Mouse (Mus musculus) MEL (cell line): ENCODE measurements at regions not wholly inside any gene's neighbourhood (a gene's known extent, or its start where the extent isn't known, plus 50 kb on each side); places are given as distances from the start of the nearest gene placed in this dataset.
A peak's percentile ranks its signal among the peaks of the same experiment; 100 is the strongest.

ENCODE experiments used
- DNase-seq: peaks from one replicate; pipeline ENCODE4 v3.0.0; 2011; ENCODE audit warnings: low read depth, low spot score
- H3K27ac ChIP-seq: 2 replicates; pipeline ENCODE4 v1.5.1; 2012; ENCODE audit warnings: low read depth, mild to moderate bottlenecking, control low read depth, low read length, moderate library complexity; ENCODE audit not compliant: control insufficient read depth
- H3K27me3 ChIP-seq, 2 experiments: fragments of 150-350 bp in 1 of 2; sonication (generic) in 1 of 2; 2 replicates each; pipeline ENCODE4 v1.6.1; 2012; ENCODE audit warnings: low read length in 2 of 2, mild to moderate bottlenecking in 2 of 2, improper control_type of control experiment in 1 of 2, moderate library complexity in 1 of 2; ENCODE audit not compliant: insufficient read depth in 2 of 2, control insufficient read depth in 1 of 2
- H3K36me3 ChIP-seq, 2 experiments: 2 replicates each; pipeline ENCODE4 v1.6.1; 2012 to 2014; ENCODE audit warnings: low read length in 2 of 2, improper control_type of control experiment in 1 of 2, inconsistent platforms in 1 of 2, mild to moderate bottlenecking in 1 of 2; ENCODE audit not compliant: insufficient read depth in 2 of 2, control insufficient read depth in 1 of 2
- H3K4me1 ChIP-seq, 2 experiments: fragments of 150-350 bp in 1 of 2; sonication (generic) in 1 of 2; 2 replicates each; pipeline ENCODE4 v1.6.1; 2012; ENCODE audit warnings: low read length in 2 of 2, improper control_type of control experiment in 1 of 2, mild to moderate bottlenecking in 1 of 2; ENCODE audit not compliant: insufficient read depth in 2 of 2, control insufficient read depth in 1 of 2
- H3K4me3 ChIP-seq, 2 experiments: fragments of 150-350 bp in 1 of 2; sonication (generic) in 1 of 2; 2 replicates each; pipeline ENCODE4 v1.5.1; 2012; ENCODE audit warnings: low read depth in 2 of 2, low read length in 2 of 2, mild to moderate bottlenecking in 2 of 2, moderate library complexity in 2 of 2, control low read depth in 1 of 2, improper control_type of control experiment in 1 of 2; ENCODE audit not compliant: control insufficient read depth in 1 of 2, insufficient read depth in 1 of 2
- H3K79me2 ChIP-seq: 2 replicates; pipeline ENCODE4 v1.6.1; 2012; ENCODE audit warnings: mild to moderate bottlenecking, low read length, moderate library complexity; ENCODE audit not compliant: control insufficient read depth, poor library complexity, insufficient read depth
- H3K9ac ChIP-seq: 2 replicates; pipeline ENCODE4 v1.6.1; 2012; ENCODE audit warnings: low read depth, mild to moderate bottlenecking, control low read depth, low read length, moderate library complexity; ENCODE audit not compliant: control insufficient read depth, poor library complexity, severe bottlenecking
- H3K9me3 ChIP-seq: fragments of 150-350 bp; sonication (generic); replicated peaks from 2 replicates; pipeline ENCODE4 v1.6.1; 2012; ENCODE audit warnings: mild to moderate bottlenecking, low read length, improper control_type of control experiment, moderate library complexity; ENCODE audit not compliant: insufficient read depth
- BHLHE40 ChIP-seq: IDR thresholded peaks from 2 replicates; pipeline ENCODE4 v1.6.1; 2012; ENCODE audit warnings: low read depth, mild to moderate bottlenecking, inconsistent platforms, low read length, improper control_type of control experiment, borderline replicate concordance
- CHD1 ChIP-seq: IDR thresholded peaks from 2 replicates; pipeline ENCODE4 v1.6.1; 2012; ENCODE audit warnings: low read depth, mild to moderate bottlenecking, inconsistent platforms, low read length, improper control_type of control experiment
- CHD2 ChIP-seq: IDR thresholded peaks from 2 replicates; pipeline ENCODE4 v1.6.1; 2011; ENCODE audit warnings: low read length, improper control_type of control experiment
- ELF1 ChIP-seq: IDR thresholded peaks from 2 replicates; pipeline ENCODE4 v1.6.1; 2014; ENCODE audit warnings: low read depth, mild to moderate bottlenecking, inconsistent platforms, low read length, improper control_type of control experiment, moderate library complexity
- EP300 ChIP-seq, 2 experiments: IDR thresholded peaks; 2 replicates each; pipeline ENCODE4 v1.6.1; 2011; ENCODE audit warnings: improper control_type of control experiment in 2 of 2, low read length in 2 of 2, low read depth in 1 of 2, mild to moderate bottlenecking in 1 of 2
- GABPA ChIP-seq: IDR thresholded peaks from 2 replicates; pipeline ENCODE4 v1.6.1; 2012; ENCODE audit warnings: low read depth, mild to moderate bottlenecking, inconsistent platforms, low read length, improper control_type of control experiment, moderate library complexity
- GATA1 ChIP-seq: IDR thresholded peaks from 2 replicates; pipeline ENCODE4 v1.6.1; 2011; ENCODE audit warnings: low read depth, low read length, improper control_type of control experiment
- HCFC1 ChIP-seq: IDR thresholded peaks from 2 replicates; pipeline ENCODE4 v1.6.1; 2012; ENCODE audit warnings: low read depth, mild to moderate bottlenecking, inconsistent platforms, low read length, improper control_type of control experiment, moderate library complexity
- KAT2A ChIP-seq: conservative IDR thresholded peaks from 2 replicates; pipeline ENCODE4 v1.6.1; 2012; ENCODE audit warnings: low read depth, low read length, improper control_type of control experiment, inconsistent platforms
- MAFK ChIP-seq: IDR thresholded peaks from 2 replicates; pipeline ENCODE4 v1.6.1; 2011; ENCODE audit warnings: low read depth, mild to moderate bottlenecking, low read length, improper control_type of control experiment, borderline replicate concordance
- MAZ ChIP-seq: IDR thresholded peaks from 2 replicates; pipeline ENCODE4 v1.6.1; 2012; ENCODE audit warnings: low read depth, mild to moderate bottlenecking, inconsistent platforms, low read length, improper control_type of control experiment
- MXI1 ChIP-seq: IDR thresholded peaks from 2 replicates; pipeline ENCODE4 v1.6.1; 2011; ENCODE audit warnings: mild to moderate bottlenecking, low read depth, low read length, improper control_type of control experiment
- MYB ChIP-seq: IDR thresholded peaks from 2 replicates; pipeline ENCODE4 v1.6.1; 2011; ENCODE audit warnings: mild to moderate bottlenecking, low read depth, low read length, improper control_type of control experiment
- NRF1 ChIP-seq: IDR thresholded peaks from 2 replicates; pipeline ENCODE4 v1.6.1; 2014; ENCODE audit warnings: low read depth, mild to moderate bottlenecking, inconsistent platforms, low read length, improper control_type of control experiment, moderate library complexity; ENCODE audit not compliant: poor library complexity, insufficient read depth, severe bottlenecking
- POLR2AphosphoS5 ChIP-seq: IDR thresholded peaks from 2 replicates; pipeline ENCODE4 v1.6.1; 2012; ENCODE audit warnings: low read depth, borderline replicate concordance, mild to moderate bottlenecking, inconsistent platforms, low read length, moderate library complexity, mixed read lengths
- RAD21 ChIP-seq: IDR thresholded peaks from 2 replicates; pipeline ENCODE4 v1.6.1; 2011; ENCODE audit warnings: mild to moderate bottlenecking, low read depth, low read length, improper control_type of control experiment
- TAL1 ChIP-seq: IDR thresholded peaks from 2 replicates; pipeline ENCODE4 v1.6.1; 2012; ENCODE audit warnings: mild to moderate bottlenecking, inconsistent platforms, low read length, moderate library complexity, mixed read lengths
- TBP ChIP-seq: IDR thresholded peaks from 2 replicates; pipeline ENCODE4 v1.8.0; 2011; ENCODE audit warnings: low read depth, low read length, improper control_type of control experiment
- ZC3H11A ChIP-seq: IDR thresholded peaks from 2 replicates; pipeline ENCODE4 v1.6.1; 2012; ENCODE audit warnings: low read depth, mild to moderate bottlenecking, inconsistent platforms, low read length, improper control_type of control experiment
- ZMIZ1 ChIP-seq: IDR thresholded peaks from 2 replicates; pipeline ENCODE4 v1.6.1; 2012; ENCODE audit warnings: low read depth, mild to moderate bottlenecking, inconsistent platforms, low read length, improper control_type of control experiment, moderate library complexity
- ZNF384 ChIP-seq: IDR thresholded peaks from 2 replicates; pipeline ENCODE4 v1.6.1; 2012; ENCODE audit warnings: low read depth, mild to moderate bottlenecking, inconsistent platforms, low read length, improper control_type of control experiment

GRCm38 (mm10) chr17:89454301-89454700 is 253.8 kb upstream of the Fshr start:
- DNase-seq = no peak
- Histone ChIP-seq H3K27me3 (no peaks in the 10 kb centered on the region), H3K4me1 (no peaks in the 10 kb centered on the region; a peak in 1 of 4 replicates), H3K4me3 (no peak overlapping the region), H3K9ac (no peak overlapping the region), H3K36me3 (peaks cover 0 to 5% of the 10 kb centered on the region in 2 experiments; a peak in 2 of 4 replicates), H3K9me3 (no peaks in the 10 kb centered on the region), H3K79me2 (no peaks in the 10 kb centered on the region), H3K27ac (no peak overlapping the region)
- TF ChIP-seq TAL1 (no peak), EP300 (IDR thresholded peaks at IDR 0.05; ENCODE audit: low read depth in 1 of 2, low read length in 2 of 2) (no peak), RAD21 (no peak), MXI1 (no peak), MAZ (no peak), ZMIZ1 (no peak), TBP (no peak), NRF1 (no peak), POLR2AphosphoS5 (no peak), ELF1 (no peak), HCFC1 (no peak), CHD1 (no peak), BHLHE40 (no peak), ZC3H11A (no peak), KAT2A (no peak), GATA1 (no peak), CHD2 (no peak), ZNF384 (no peak), MYB (no peak), GABPA (no peak)

DNA sequence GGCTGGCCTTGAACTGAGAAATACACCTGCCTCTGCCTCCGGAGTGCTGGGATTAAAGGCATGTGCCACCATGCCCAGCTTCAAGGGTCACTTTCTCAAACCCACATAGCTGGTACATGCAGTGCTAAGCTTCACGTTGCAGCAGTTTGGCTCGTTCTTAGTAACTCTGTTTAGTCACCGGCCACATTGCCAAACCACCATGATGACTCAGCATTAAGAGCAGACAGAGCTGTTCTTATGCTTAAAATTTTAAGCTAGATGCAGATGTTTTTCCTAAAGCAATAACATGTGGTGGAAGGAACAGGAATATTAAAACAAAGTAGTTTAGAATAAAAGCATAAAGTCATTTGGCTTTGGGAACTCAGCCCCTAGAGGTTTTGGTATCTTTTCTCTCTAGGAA is 250.2 kb upstream of the Fshr start:
- DNase-seq = peak; percentile 60
- H3K27me3 ChIP-seq = no peaks in the 10 kb centered on the region
- no peak overlapping the region for H3K9ac ChIP-seq
- TF ChIP-seq GABPA (no peak; the same call in 1 of the 2 replicates), MAFK (peak; percentile 57; the same call in 1 of the 2 replicates)
- peaks cover 0 to 5% of the 10 kb centered on the region in 2 experiments; a peak in 2 of 4 replicates for H3K36me3 ChIP-seq
- no peaks in the 10 kb centered on the region for H3K9me3 ChIP-seq
- no peak overlapping the region for H3K27ac ChIP-seq
- no peak overlapping the region for H3K4me3 ChIP-seq
- H3K4me1 ChIP-seq = no peaks in the 10 kb centered on the region; a peak in 1 of 4 replicates
- no peaks in the 10 kb centered on the region for H3K79me2 ChIP-seq
